Mouse (Mus musculus) liver, adult 2 months (tissue): ENCODE data around the gene Actl6a. TPM values are rescaled to one million over a fixed set of nuclear protein-coding genes. Genes with fewer than 3 reads are reported as not detected.
"Not testable (repeated sequence)": the region's sequence is repeated elsewhere in the genome, so short reads cannot be mapped to it uniquely, and the experiment has no call there.

Source experiments
- DNase-seq: peaks from one replicate; pipeline ENCODE4 v3.0.0-alpha.2; 2011; ENCODE audit warnings: low read depth, low spot score; ENCODE audit errors: extremely low read depth
- H3K27ac ChIP-seq: fragments of 200-500 bp; replicated peaks from 2 replicates; pipeline ENCODE4 v1.5.1; 2012; ENCODE audit warnings: low read depth, mild to moderate bottlenecking, control low read depth, inconsistent platforms, low read length; ENCODE audit not compliant: insufficient read depth
- H3K27me3 ChIP-seq: fragments of 200-500 bp; 2 replicates; pipeline ENCODE4 v1.6.1; 2012; ENCODE audit warnings: mild to moderate bottlenecking, moderate library complexity, low read length, inconsistent platforms; ENCODE audit not compliant: control insufficient read depth, insufficient read depth
- H3K36me3 ChIP-seq: fragments of 200-500 bp; 2 replicates; pipeline ENCODE4 v1.6.1; 2012; ENCODE audit warnings: low read length, inconsistent platforms; ENCODE audit not compliant: control insufficient read depth, insufficient read depth
- H3K4me1 ChIP-seq: fragments of 200-500 bp; 2 replicates; pipeline ENCODE4 v1.6.1; 2011; ENCODE audit warnings: low read length; ENCODE audit not compliant: control insufficient read depth, insufficient read depth
- H3K4me3 ChIP-seq: fragments of 200-500 bp; 2 replicates; pipeline ENCODE4 v1.5.1; 2011; ENCODE audit warnings: low read depth, mild to moderate bottlenecking, control low read depth, low read length, moderate library complexity; ENCODE audit not compliant: insufficient read depth
- H3K79me2 ChIP-seq: fragments of 200-500 bp; 2 replicates; pipeline ENCODE4 v1.6.1; 2012; ENCODE audit warnings: inconsistent platforms, mild to moderate bottlenecking, low read length, moderate library complexity; ENCODE audit not compliant: control insufficient read depth, insufficient read depth
- H3K9ac ChIP-seq: fragments of 200-500 bp; 2 replicates; pipeline ENCODE4 v1.6.1; 2012; ENCODE audit warnings: low read depth, mild to moderate bottlenecking, control low read depth, inconsistent platforms, low read length
- CTCF ChIP-seq: fragments of 200-500 bp; IDR thresholded peaks from 2 replicates; pipeline ENCODE4 v1.5.1; 2011; ENCODE audit warnings: low read depth, low read length, control low read depth
- POLR2A ChIP-seq: fragments of 200-500 bp; IDR thresholded peaks from 2 replicates; pipeline ENCODE4 v1.6.1; 2011; ENCODE audit warnings: low read length, control low read depth; ENCODE audit not compliant: insufficient read depth; ENCODE audit errors: extremely low read depth
- WGBS: fragments of 180-500 bp; shearing (Covaris S2); methylation state at CpG from one replicate; pipeline ENCODE4 v1.1.7; 2018; 5-methylcytosine and 5-hydroxymethylcytosine counted together
- polyA plus RNA-seq: library from polyadenylated mRNA; depleted of rRNA; stranded (reverse); fragments of >200 nt; gene quantifications from 2 replicates; pipeline ENCODE4 v1.2.3, GENCODE M21; 2012; rRNA removed
- total RNA-seq: library from RNA; depleted of rRNA; stranded (reverse); fragments of >200 nt; gene quantifications from 2 replicates; pipeline ENCODE4 v1.2.3, GENCODE M21; 2014; rRNA removed

Actl6a gene
- total RNA-seq = 16.3 and 17.1 TPM in 2 replicates
- 8.9 and 10.6 TPM in 2 replicates for polyA plus RNA-seq

- H3K27me3 ChIP-seq, H3K9ac ChIP-seq, DNase-seq, H3K4me3 ChIP-seq, H3K36me3 ChIP-seq, H3K27ac ChIP-seq, H3K79me2 ChIP-seq, H3K4me1 ChIP-seq: not testable (repeated sequence)
- 78% methylated on average over 9 of the region's 9 CpGs for WGBS
These were observed at the start of gene Actl6a for GRCm38 (mm10) chr3:32705647-32706348. Gene Actl6a, plus strand, starts transcription at chr3:32706298.

- DNase-seq = no peak
- H3K27ac ChIP-seq = no peak overlapping the region
- H3K9ac ChIP-seq = no peak overlapping the region
- WGBS = 70% methylated on average over 10 of the region's 10 CpGs
- no peaks in the 10 kb centered on the region for H3K36me3 ChIP-seq
- H3K4me3 ChIP-seq = no peak overlapping the region
- H3K4me1 ChIP-seq = peaks cover 2% of the 10 kb centered on the region; the same call in 1 of the 2 replicates
- no peaks in the 10 kb centered on the region for H3K27me3 ChIP-seq
- TF ChIP-seq CTCF = no peak
- no peak for TF ChIP-seq POLR2A
- no peaks in the 10 kb centered on the region for H3K79me2 ChIP-seq
These were observed 49.6 kb upstream of the Actl6a start for GRCm38 (mm10) chr3:32656398-32656994.

- H3K4me1 ChIP-seq = peaks cover 2% of the 10 kb centered on the region; the same call in 1 of the 2 replicates
- no peak overlapping the region for H3K27ac ChIP-seq
- peak overlapping the region; percentile 9; the same call in 1 of the 2 replicates for H3K4me3 ChIP-seq
- H3K9ac ChIP-seq = no peak overlapping the region
- H3K79me2 ChIP-seq = no peaks in the 10 kb centered on the region
- H3K36me3 ChIP-seq = no peaks in the 10 kb centered on the region
- WGBS = 38% methylated on average over 7 of the region's 7 CpGs
- no peak for TF ChIP-seq POLR2A
- TF ChIP-seq CTCF = no peak
- DNase-seq = no peak
- no peaks in the 10 kb centered on the region for H3K27me3 ChIP-seq
These were observed 47.7 kb upstream of the Actl6a start for GRCm38 (mm10) chr3:32658401-32658800.

- 33% methylated on average over 16 of the region's 16 CpGs for WGBS
- peaks cover 2% of the 10 kb centered on the region; the same call in 1 of the 2 replicates for H3K4me1 ChIP-seq
- TF ChIP-seq POLR2A (no peak), CTCF (no peak)
- DNase-seq = no peak
- no peaks in the 10 kb centered on the region for H3K36me3 ChIP-seq
- H3K27me3 ChIP-seq = no peaks in the 10 kb centered on the region
- H3K4me3 ChIP-seq = peak overlapping the region; percentile 9; the same call in 1 of the 2 replicates
- no peak overlapping the region for H3K27ac ChIP-seq
- H3K79me2 ChIP-seq = no peaks in the 10 kb centered on the region
- no peak overlapping the region for H3K9ac ChIP-seq
These were observed 47.3 kb upstream of the Actl6a start for GRCm38 (mm10) chr3:32658821-32659220.

GRCm38 (mm10) chr3:32659506-32659905, 46.6 kb upstream of the Actl6a start:
- no peak overlapping the region for H3K4me3 ChIP-seq
- peaks cover 2% of the 10 kb centered on the region; the same call in 1 of the 2 replicates for H3K4me1 ChIP-seq
- H3K79me2 ChIP-seq = no peaks in the 10 kb centered on the region
- no peak for TF ChIP-seq POLR2A
- no peak for TF ChIP-seq CTCF
- no peaks in the 10 kb centered on the region for H3K27me3 ChIP-seq
- H3K27ac ChIP-seq = no peak overlapping the region
- DNase-seq = no peak
- WGBS = 90% methylated on average over 2 of the region's 2 CpGs
- H3K36me3 ChIP-seq = no peaks in the 10 kb centered on the region
- no peak overlapping the region for H3K9ac ChIP-seq

GRCm38 (mm10) chr3:32660276-32660675, 45.8 kb upstream of the Actl6a start:
- no peak overlapping the region for H3K4me3 ChIP-seq
- H3K9ac ChIP-seq = no peak overlapping the region
- no peak for DNase-seq
- H3K27ac ChIP-seq = no peak overlapping the region
- H3K27me3 ChIP-seq = no peaks in the 10 kb centered on the region
- 81% methylated on average over 8 of the region's 8 CpGs for WGBS
- peaks cover 2% of the 10 kb centered on the region; the same call in 1 of the 2 replicates for H3K4me1 ChIP-seq
- H3K79me2 ChIP-seq = no peaks in the 10 kb centered on the region
- no peaks in the 10 kb centered on the region for H3K36me3 ChIP-seq
- TF ChIP-seq CTCF (no peak), POLR2A (no peak)
